Mouse (Mus musculus) forebrain, embryonic 10.5 days (tissue): Measurements from ENCODE around the gene D11Wsu47e. TPM values are rescaled to one million over a fixed set of nuclear protein-coding genes. Genes with fewer than 3 reads are reported as not detected.

Experiments used
- DNase-seq: peaks from one replicate; pipeline ENCODE4 v3.0.0-alpha.2; 2017; ENCODE audit warnings: low spot score; ENCODE audit errors: extremely low spot score
- H3K27ac ChIP-seq: fragments of 300-500 bp; sonication (generic); 2 replicates; pipeline ENCODE4 v1.5.1; 2016; ENCODE audit warnings: mild to moderate bottlenecking
- H3K27me3 ChIP-seq: fragments of 300-500 bp; sonication (generic); 2 replicates; pipeline ENCODE4 v1.6.1; 2016; ENCODE audit warnings: mild to moderate bottlenecking; ENCODE audit not compliant: poor library complexity, severe bottlenecking
- H3K36me3 ChIP-seq: fragments of 300-500 bp; sonication (generic); replicated peaks from 2 replicates; pipeline ENCODE4 v1.6.1; 2016; ENCODE audit warnings: mild to moderate bottlenecking, moderate library complexity
- H3K4me1 ChIP-seq: fragments of 300-500 bp; sonication (generic); 2 replicates; pipeline ENCODE4 v1.6.1; 2016
- H3K4me3 ChIP-seq: fragments of 300-500 bp; sonication (generic); 2 replicates; pipeline ENCODE4 v1.5.1; 2016; ENCODE audit warnings: mild to moderate bottlenecking, moderate library complexity
- H3K9me3 ChIP-seq: fragments of 300-500 bp; sonication (generic); 2 replicates; pipeline ENCODE4 v1.6.1; 2016; ENCODE audit warnings: mild to moderate bottlenecking, moderate library complexity
- WGBS: fragments of 180-500 bp; shearing (Covaris S2); methylation state at CpG from one replicate; pipeline ENCODE4 v1.1.7; 2016; 5-methylcytosine and 5-hydroxymethylcytosine counted together
- polyA plus RNA-seq: library from polyadenylated mRNA; unstranded; fragments of >200 nt; fragmentation: Nextera tagmentation; extraction: Ambion mirVana; gene quantifications from 2 replicates; pipeline ENCODE4 v1.2.1, GENCODE M21; 2016

The D11Wsu47e gene
- polyA plus RNA-seq, 1 experiment from 2014 or later: 23.8 TPM

DNA sequence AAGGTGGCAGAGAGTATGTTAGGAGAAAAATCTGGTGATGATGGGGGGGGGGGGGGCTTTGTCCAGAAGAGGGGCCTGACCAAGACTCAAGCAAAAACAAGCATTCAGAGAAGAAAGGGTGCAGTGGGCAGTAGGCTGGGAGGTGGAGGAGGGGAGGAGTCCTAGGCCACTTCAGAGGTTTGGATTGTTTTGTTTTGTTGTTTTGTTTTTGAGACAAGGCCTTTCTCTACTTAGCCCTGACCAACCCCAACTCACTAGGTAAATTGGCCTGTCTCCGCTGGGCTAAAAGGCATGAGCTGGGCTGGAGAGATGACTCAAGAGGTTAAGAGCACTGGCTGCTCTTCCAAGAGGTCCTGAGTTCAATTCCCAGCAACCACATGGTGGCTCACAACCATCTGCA lies 26.8 kb downstream of the D11Wsu47e start:
- Histone ChIP-seq H3K27ac (peak overlapping the region; percentile 86), H3K27me3 (peaks cover 53% of the 10 kb centered on the region)
- 40% methylated on average over 1 of the region's 1 CpGs for WGBS

GRCm38 (mm10) chr11:113715078-113715674 lies 31.0 kb downstream of the D11Wsu47e start:
- DNase-seq: no peak

More for the DNA sequence above, 26.8 kb downstream of the D11Wsu47e start:
- no peak for DNase-seq
- peaks cover 45% of the 10 kb centered on the region for H3K4me1 ChIP-seq
- H3K36me3 ChIP-seq: peaks cover 15% of the 10 kb centered on the region
- no peak overlapping the region for H3K4me3 ChIP-seq
- no peaks in the 10 kb centered on the region for H3K9me3 ChIP-seq

DNA sequence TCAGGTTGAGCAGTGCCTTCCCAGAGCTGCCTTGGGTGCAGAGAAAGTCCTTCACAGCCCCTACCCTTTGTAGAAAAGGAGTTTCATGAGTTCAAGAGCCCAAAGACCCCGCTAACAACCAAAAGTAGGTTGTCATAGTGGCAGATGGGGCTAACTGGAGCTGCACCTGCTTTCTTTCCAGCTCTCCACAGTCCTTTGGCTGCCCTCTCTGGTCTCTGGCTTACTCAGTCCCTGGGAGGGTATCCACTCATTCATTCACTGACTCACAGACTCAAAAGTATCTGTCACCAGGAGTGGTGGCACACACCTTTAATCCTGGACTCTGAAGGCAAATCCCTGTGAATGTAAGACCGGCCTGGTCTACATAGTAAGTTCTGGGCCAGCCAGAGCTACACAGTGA lies 31.9 kb downstream of the D11Wsu47e start:
- Histone ChIP-seq H3K27me3 (peaks cover 30% of the 10 kb centered on the region), H3K9me3 (no peaks in the 10 kb centered on the region), H3K27ac (no peak overlapping the region), H3K36me3 (no peaks in the 10 kb centered on the region), H3K4me1 (peaks cover 40% of the 10 kb centered on the region), H3K4me3 (no peak overlapping the region)
- WGBS: 93% methylated on average over 2 of the region's 2 CpGs
- DNase-seq: no peak

More at GRCm38 (mm10) chr11:113715078-113715674, 31.0 kb downstream of the D11Wsu47e start:
- no peak overlapping the region for H3K27ac ChIP-seq
- H3K36me3 ChIP-seq: no peaks in the 10 kb centered on the region
- WGBS: 67% methylated on average over 7 of the region's 7 CpGs
- no peak overlapping the region for H3K4me3 ChIP-seq
- H3K9me3 ChIP-seq: no peaks in the 10 kb centered on the region
- peaks cover 50% of the 10 kb centered on the region for H3K4me1 ChIP-seq
- H3K27me3 ChIP-seq: peaks cover 30% of the 10 kb centered on the region

DNA sequence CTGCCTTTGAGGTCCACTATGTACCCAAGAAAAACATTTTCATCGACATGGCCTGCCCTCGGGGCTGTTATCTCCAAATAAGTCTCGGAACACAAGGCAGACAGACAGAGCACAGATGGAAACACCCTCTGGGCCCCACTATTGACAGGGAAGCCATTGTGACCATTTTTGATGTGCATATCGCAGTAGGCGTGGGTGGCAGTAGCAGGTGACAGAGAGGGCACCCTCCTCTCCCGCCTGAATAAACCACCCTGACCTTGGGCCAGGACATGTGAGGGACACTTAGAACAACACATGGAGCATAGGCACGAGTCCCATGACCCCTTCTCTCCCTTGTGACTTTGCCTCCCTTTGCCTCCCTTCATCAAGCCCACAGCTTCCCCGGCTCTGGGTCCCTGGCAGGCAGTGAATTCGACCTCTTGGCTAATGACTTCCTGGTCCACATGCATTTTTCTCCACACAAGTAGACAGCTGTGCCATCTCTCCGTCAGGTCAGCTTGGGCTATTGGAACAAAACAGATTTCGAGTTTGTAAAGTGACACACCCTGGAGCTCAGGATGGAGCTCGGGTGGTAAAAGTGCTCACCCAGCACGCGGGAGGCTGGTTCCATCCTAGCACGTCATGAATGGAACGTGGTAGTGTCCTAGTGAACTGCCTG lies 33.7 kb downstream of the D11Wsu47e start:
- no peaks in the 10 kb centered on the region for H3K9me3 ChIP-seq
- no peak overlapping the region for H3K27ac ChIP-seq
- no peaks in the 10 kb centered on the region for H3K36me3 ChIP-seq
- peaks cover 24% of the 10 kb centered on the region for H3K27me3 ChIP-seq
- no peak for DNase-seq
- H3K4me3 ChIP-seq: no peak overlapping the region
- peaks cover 36% of the 10 kb centered on the region for H3K4me1 ChIP-seq
- WGBS: 74% methylated on average over 16 of the region's 16 CpGs

- Histone ChIP-seq H3K36me3 (peaks cover 43% of the 10 kb centered on the region), H3K4me3 (no peak overlapping the region), H3K4me1 (peaks cover 36% of the 10 kb centered on the region), H3K9me3 (no peaks in the 10 kb centered on the region), H3K27me3 (no peaks in the 10 kb centered on the region), H3K27ac (no peak overlapping the region)
- WGBS: 82% methylated on average over 14 of the region's 14 CpGs
- no peak for DNase-seq
Measured at GRCm38 (mm10) chr11:113722405-113723090, 38.3 kb downstream of the D11Wsu47e start.

- H3K9me3 ChIP-seq: no peaks in the 10 kb centered on the region
- peaks cover 53% of the 10 kb centered on the region for H3K4me1 ChIP-seq
- H3K27ac ChIP-seq: peak overlapping the region; percentile 51
- no peak overlapping the region for H3K4me3 ChIP-seq
- H3K36me3 ChIP-seq: peaks cover 72% of the 10 kb centered on the region
- H3K27me3 ChIP-seq: no peaks in the 10 kb centered on the region
- 79% methylated on average over 4 of the region's 4 CpGs for WGBS
- DNase-seq: no peak
Measured at GRCm38 (mm10) chr11:113725235-113726048, 41.2 kb downstream of the D11Wsu47e start.

DNA sequence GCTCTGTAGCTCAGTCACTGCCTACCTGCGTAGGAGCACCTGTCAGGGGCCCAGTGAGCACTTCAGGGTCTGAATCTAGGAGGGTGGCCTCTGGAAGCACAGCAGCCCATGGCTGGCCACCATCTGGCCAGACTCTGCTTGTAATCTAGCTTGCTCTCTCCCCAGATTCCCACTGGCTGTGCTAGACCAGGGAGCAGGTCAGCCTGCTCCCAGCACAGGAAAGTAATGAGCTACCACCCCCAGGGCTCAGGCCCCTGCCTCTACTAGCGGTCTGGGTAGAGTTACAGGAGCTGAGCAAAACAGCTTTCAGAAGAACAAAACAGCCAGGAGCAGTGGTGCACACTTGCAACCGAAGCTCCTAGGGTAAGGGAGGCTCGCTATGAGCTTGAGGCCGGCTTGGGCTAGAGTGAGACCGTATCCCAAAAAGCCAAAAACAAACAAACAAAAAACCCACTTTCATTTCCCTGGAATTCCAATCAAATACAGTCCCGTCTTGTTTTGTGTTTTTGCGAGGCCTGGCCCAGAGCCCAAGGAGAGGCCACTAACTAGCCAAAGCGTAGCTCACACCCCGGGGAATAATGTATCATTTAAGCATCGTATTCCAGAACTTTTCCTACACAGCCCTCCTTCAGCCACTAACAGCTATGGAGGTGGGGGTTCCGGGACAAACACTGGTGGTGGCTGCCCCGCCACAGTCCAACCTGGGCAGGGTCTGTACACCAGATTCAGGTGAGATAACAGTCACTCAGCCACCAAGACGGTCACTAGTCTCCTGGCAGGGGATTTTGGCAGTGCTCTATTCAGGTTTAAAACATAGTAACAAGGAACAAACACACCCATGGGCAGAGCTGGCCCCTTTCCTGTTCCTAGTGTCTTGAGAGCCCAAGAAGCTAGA lies 43.0 kb downstream of the D11Wsu47e start:
- Histone ChIP-seq H3K36me3 (peaks cover 90% of the 10 kb centered on the region), H3K27ac (no peak overlapping the region), H3K9me3 (no peaks in the 10 kb centered on the region), H3K27me3 (no peaks in the 10 kb centered on the region), H3K4me1 (peaks cover 67% of the 10 kb centered on the region), H3K4me3 (no peak overlapping the region)
- 91% methylated on average over 14 of the region's 14 CpGs for WGBS
- DNase-seq: no peak

DNA sequence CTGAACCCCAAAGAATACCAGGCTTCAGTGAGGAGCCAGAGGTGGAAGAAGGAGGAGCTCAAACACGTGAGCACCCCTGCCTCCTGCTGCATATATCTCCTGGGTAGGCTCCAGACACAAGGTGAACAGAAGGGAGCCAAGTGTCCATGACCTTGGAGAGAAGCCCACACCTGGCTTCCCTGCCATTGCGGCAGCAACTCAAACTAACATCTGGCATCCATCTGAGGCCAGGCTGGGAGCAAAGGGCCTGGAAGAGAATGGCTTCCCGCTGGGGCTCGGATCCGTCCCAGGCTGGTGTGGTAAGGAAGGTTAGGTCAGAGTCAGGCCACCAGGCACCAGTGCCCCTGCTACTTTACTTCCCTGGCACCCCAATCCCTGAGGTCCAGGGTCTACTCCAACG lies 43.8 kb downstream of the D11Wsu47e start:
- no peaks in the 10 kb centered on the region for H3K9me3 ChIP-seq
- peaks cover 75% of the 10 kb centered on the region for H3K4me1 ChIP-seq
- H3K4me3 ChIP-seq: no peak overlapping the region
- no peak overlapping the region for H3K27ac ChIP-seq
- 74% methylated on average over 6 of the region's 6 CpGs for WGBS
- H3K27me3 ChIP-seq: no peaks in the 10 kb centered on the region
- peaks cover 97% of the 10 kb centered on the region for H3K36me3 ChIP-seq
- no peak for DNase-seq

GRCm38 (mm10) chr11:113729239-113729638 lies 45.0 kb downstream of the D11Wsu47e start:
- H3K4me3 ChIP-seq: no peak overlapping the region
- no peaks in the 10 kb centered on the region for H3K27me3 ChIP-seq
- DNase-seq: no peak
- H3K36me3 ChIP-seq: peaks cover 96% of the 10 kb centered on the region
- WGBS: 88% methylated on average over 21 of the region's 21 CpGs
- no peaks in the 10 kb centered on the region for H3K9me3 ChIP-seq
- H3K27ac ChIP-seq: peak overlapping the region; percentile 49; the same call in 1 of the 2 replicates
- peaks cover 87% of the 10 kb centered on the region for H3K4me1 ChIP-seq

- no peak overlapping the region for H3K27ac ChIP-seq
- DNase-seq: no peak
- H3K27me3 ChIP-seq: no peaks in the 10 kb centered on the region
- H3K9me3 ChIP-seq: no peaks in the 10 kb centered on the region
- no peak overlapping the region for H3K4me3 ChIP-seq
- peaks cover 93% of the 10 kb centered on the region for H3K4me1 ChIP-seq
- WGBS: 75% methylated on average over 8 of the region's 8 CpGs
- peaks cover 95% of the 10 kb centered on the region for H3K36me3 ChIP-seq
Measured at GRCm38 (mm10) chr11:113729917-113730316, 45.7 kb downstream of the D11Wsu47e start.

DNA sequence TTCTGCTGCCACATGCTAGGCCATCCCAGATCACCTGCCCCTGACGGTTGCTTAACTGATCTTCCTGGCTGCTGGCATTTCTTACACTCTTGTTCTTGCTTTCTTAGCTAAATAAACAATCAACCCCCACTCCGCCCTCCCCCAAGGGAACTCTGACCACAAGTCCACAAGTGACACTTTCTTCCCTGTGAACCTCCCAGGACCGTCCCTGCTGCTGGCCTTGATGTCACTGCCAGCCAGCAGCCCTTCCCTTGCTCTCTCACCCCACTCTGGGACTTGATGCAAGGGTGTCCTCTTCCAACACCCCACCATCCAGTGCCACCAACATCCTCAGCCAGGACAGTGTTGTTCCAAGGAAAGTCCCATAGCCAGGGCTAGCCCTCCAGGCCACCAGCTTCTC lies 46.7 kb downstream of the D11Wsu47e start:
- H3K27me3 ChIP-seq: no peaks in the 10 kb centered on the region
- no peak overlapping the region for H3K4me3 ChIP-seq
- no peaks in the 10 kb centered on the region for H3K9me3 ChIP-seq
- no peak for DNase-seq
- WGBS: 74% methylated on average over 3 of the region's 3 CpGs
- peaks cover 93% of the 10 kb centered on the region for H3K4me1 ChIP-seq
- H3K36me3 ChIP-seq: peaks cover 95% of the 10 kb centered on the region
- H3K27ac ChIP-seq: no peak overlapping the region
